Mouse (Mus musculus): ENCODE results near the gene Ace3. TPM values are rescaled to one million over a fixed set of nuclear protein-coding genes. Genes with fewer than 3 reads are reported as not detected.

Gene Ace3
- polyA plus RNA-seq, 1 experiment from 2014 or later = not detected

GRCm38 (mm10) chr11:106045780-106046179, 51.3 kb downstream of the Ace3 start:
- no peak overlapping the region for H3K4me3 ChIP-seq (replicated peaks)
- H3K27me3 ChIP-seq = no peaks in the 10 kb centered on the region
- 93% methylated on average over 3 of the region's 3 CpGs for WGBS
- H3K4me2 ChIP-seq (replicated peaks) = no peak overlapping the region
- no peak for ATAC-seq (ENCODE audit: insufficient number of reproducible peaks, low FRiP score, low TSS enrichment, low read depth)
- H3K9me3 ChIP-seq (replicated peaks) = no peaks in the 10 kb centered on the region
- no peak overlapping the region for H3K9ac ChIP-seq
- peaks cover 35% of the 10 kb centered on the region for H3K36me3 ChIP-seq
- no peak overlapping the region for H3K27ac ChIP-seq (replicated peaks)
- H3K4me1 ChIP-seq = no peaks in the 10 kb centered on the region

GRCm38 (mm10) chr11:106046584-106046983, 52.1 kb downstream of the Ace3 start:
- Histone ChIP-seq H3K4me3 (replicated peaks) (no peak overlapping the region), H3K9me3 (replicated peaks) (no peaks in the 10 kb centered on the region), H3K4me2 (replicated peaks) (no peak overlapping the region), H3K36me3 (peaks cover 43% of the 10 kb centered on the region), H3K27me3 (no peaks in the 10 kb centered on the region), H3K9ac (no peak overlapping the region), H3K4me1 (no peaks in the 10 kb centered on the region), H3K27ac (replicated peaks) (no peak overlapping the region)
- 82% methylated on average over 9 of the region's 9 CpGs for WGBS
- ATAC-seq (ENCODE audit: insufficient number of reproducible peaks, low FRiP score, low TSS enrichment, low read depth) = no peak

- H3K27ac ChIP-seq (replicated peaks) = no peak overlapping the region
- peaks cover 95% of the 10 kb centered on the region for H3K36me3 ChIP-seq
- no peak overlapping the region for H3K4me2 ChIP-seq (replicated peaks)
- H3K4me1 ChIP-seq = no peaks in the 10 kb centered on the region
- no peaks in the 10 kb centered on the region for H3K27me3 ChIP-seq
- WGBS = 88% methylated on average over 2 of the region's 2 CpGs
- ATAC-seq (ENCODE audit: insufficient number of reproducible peaks, low FRiP score, low TSS enrichment, low read depth) = no peak
- H3K9ac ChIP-seq = no peak overlapping the region
- no peak overlapping the region for H3K4me3 ChIP-seq (replicated peaks)
- H3K9me3 ChIP-seq (replicated peaks) = no peaks in the 10 kb centered on the region
These were observed 59.4 kb downstream of the Ace3 start for GRCm38 (mm10) chr11:106053921-106054320.

- 94% methylated on average over 8 of the region's 8 CpGs for WGBS
- Histone ChIP-seq H3K27me3 (no peaks in the 10 kb centered on the region), H3K27ac (replicated peaks) (no peak overlapping the region), H3K9me3 (replicated peaks) (no peaks in the 10 kb centered on the region), H3K36me3 (peaks cover 95% of the 10 kb centered on the region), H3K9ac (no peak overlapping the region), H3K4me1 (no peaks in the 10 kb centered on the region), H3K4me3 (replicated peaks) (no peak overlapping the region), H3K4me2 (replicated peaks) (no peak overlapping the region)
- no peak for ATAC-seq (ENCODE audit: insufficient number of reproducible peaks, low FRiP score, low TSS enrichment, low read depth)
These were observed 60.1 kb downstream of the Ace3 start for GRCm38 (mm10) chr11:106054600-106054999.

Other genes with a start within 250 kb of the Ace3 start
- gene Cyb561, start 41.3 kb upstream of the Ace3 start, polyA plus RNA-seq (2015; fragmentation: Nextera tagmentation; extraction: Ambion mirVana) = 29.5 and 34.6 TPM in 2 replicates
- gene Ace, start 26.7 kb upstream of the Ace3 start, polyA plus RNA-seq (2015; fragmentation: Nextera tagmentation; extraction: Ambion mirVana) = 1.0 and 1.3 TPM in 2 replicates
- gene Kcnh6, start 13.4 kb downstream of the Ace3 start, polyA plus RNA-seq (2015; fragmentation: Nextera tagmentation; extraction: Ambion mirVana) = 0.76 and 0.98 TPM in 2 replicates
- gene Dcaf7, start 42.2 kb downstream of the Ace3 start, polyA plus RNA-seq (2015; fragmentation: Nextera tagmentation; extraction: Ambion mirVana) = 59.9 and 64.3 TPM in 2 replicates
- gene Taco1, start 71.4 kb downstream of the Ace3 start, polyA plus RNA-seq (2015; fragmentation: Nextera tagmentation; extraction: Ambion mirVana) = 9.2 and 10.1 TPM in 2 replicates
- gene Map3k3, start 89.9 kb downstream of the Ace3 start, polyA plus RNA-seq (2015; fragmentation: Nextera tagmentation; extraction: Ambion mirVana) = 27.5 and 27.6 TPM in 2 replicates
- gene Gm10840, start 166.2 kb downstream of the Ace3 start, polyA plus RNA-seq (2015; fragmentation: Nextera tagmentation; extraction: Ambion mirVana) = 0.71 TPM in 1 of 2 replicates, not detected in the other
- gene Limd2, start 166.2 kb downstream of the Ace3 start, polyA plus RNA-seq (2015; fragmentation: Nextera tagmentation; extraction: Ambion mirVana) = 250 and 257 TPM in 2 replicates
- 28.4 and 29.3 TPM in 2 replicates for gene Strada, start 207.5 kb downstream of the Ace3 start, polyA plus RNA-seq (2015; fragmentation: Nextera tagmentation; extraction: Ambion mirVana)
- 88.9 and 91.8 TPM in 2 replicates for gene Ccdc47, start 221.7 kb downstream of the Ace3 start, polyA plus RNA-seq (2015; fragmentation: Nextera tagmentation; extraction: Ambion mirVana)
- gene Ddx42, start 222.3 kb downstream of the Ace3 start, polyA plus RNA-seq (2015; fragmentation: Nextera tagmentation; extraction: Ambion mirVana) = 71.1 and 77.5 TPM in 2 replicates